19 mouse cellular contexts compared by ENCODE assay signal in the genomic region with DNA sequence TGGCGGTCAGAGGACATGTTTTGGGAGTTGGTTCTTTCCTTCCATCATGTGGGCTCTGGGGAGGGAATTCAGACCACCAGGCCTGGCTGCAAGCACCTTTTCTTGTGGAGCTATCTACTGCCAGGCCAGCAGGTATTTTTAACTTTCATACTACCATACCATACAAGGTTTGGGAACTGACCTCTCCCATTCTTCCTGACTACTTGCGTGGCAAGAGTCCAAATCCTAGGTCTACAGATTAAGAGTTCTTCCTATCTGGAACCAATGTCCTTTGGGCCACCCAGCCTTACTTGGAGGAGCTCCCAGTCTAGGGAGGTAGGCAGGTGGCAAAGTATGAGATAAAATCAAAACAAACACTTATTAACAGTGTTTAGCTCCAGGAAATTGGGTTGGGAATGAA. TPM values are rescaled to one million over a fixed set of nuclear protein-coding genes. Genes with fewer than 3 reads are reported as not detected.
DNase-seq lines count a peak whose midpoint lies in the region; ATAC-seq and TF ChIP-seq lines count a peak whose summit lies in the region.
"Had no signal": no experiment of that assay in that cellular context is flagged by ENCODE, and none has a peak within 500 bp of the region (broad histone marks: within the 10 kb centered on the region; RNA-seq: fewer than 3 reads in every experiment).

No protein-coding gene starts in this region.

- H3K27ac ChIP-seq in heart, embryonic 15.5 days: peak overlapping the region; percentile 82
- H3K27ac ChIP-seq in midbrain, postnatal 0 days (ENCODE audit: low read depth, low read length): no peak overlapping the region
- H3K27ac ChIP-seq: forebrain, embryonic 13.5 days; hindbrain, embryonic 13.5 days; intestine, embryonic 15.5 days; kidney, embryonic 15.5 days; limb, embryonic 15.5 days had no signal

- DNase-seq in gastrocnemius, postnatal 25 days: peak; percentile 21
- DNase-seq in gastrocnemius, postnatal 4 days (ENCODE audit: low spot score in 2 of 2): no peak
- DNase-seq in heart, adult 18-20 months: peak; percentile 65 to 80
- peak; percentile 72 for DNase-seq in lung, postnatal 36 days
- DNase-seq in midbrain, postnatal 0 days (ENCODE audit: low spot score): no peak
- DNase-seq in frontal cortex, postnatal 36 days (ENCODE audit: low spot score in 2 of 2): no peak
- DNase-seq in cerebellum, adult 8-10 months: no peak
- DNase-seq: adrenal gland, adult 2 months; cerebellum, adult 2 months; midbrain, embryonic 14.5 days; retina, postnatal 1 day; thymus, adult 2 months had no signal

- H3K9ac ChIP-seq in heart, embryonic 15.5 days: no peak overlapping the region
- no peak overlapping the region for H3K9ac ChIP-seq in midbrain, postnatal 0 days (replicated peaks; ENCODE audit: low read length, poor library complexity, severe bottlenecking)
- H3K9ac ChIP-seq: forebrain, embryonic 13.5 days; hindbrain, embryonic 13.5 days; intestine, embryonic 15.5 days; kidney, embryonic 15.5 days; limb, embryonic 15.5 days had no signal

- H3K9me3 ChIP-seq in heart, embryonic 15.5 days (replicated peaks): no peaks in the 10 kb centered on the region; the same call in 1 of the 2 replicates
- no peaks in the 10 kb centered on the region for H3K9me3 ChIP-seq in midbrain, postnatal 0 days (ENCODE audit: low read length)
- H3K9me3 ChIP-seq: forebrain, embryonic 13.5 days; hindbrain, embryonic 13.5 days; intestine, embryonic 15.5 days; kidney, embryonic 15.5 days; limb, embryonic 15.5 days had no signal

- peaks cover 21% of the 10 kb centered on the region for H3K4me1 ChIP-seq in heart, embryonic 15.5 days (replicated peaks)
- no peaks in the 10 kb centered on the region for H3K4me1 ChIP-seq in midbrain, postnatal 0 days (ENCODE audit: insufficient read depth, low read length)
- H3K4me1 ChIP-seq: limb, embryonic 15.5 days had no signal

- no peak overlapping the region for H3K4me2 ChIP-seq in heart, embryonic 15.5 days
- H3K4me2 ChIP-seq in midbrain, postnatal 0 days (ENCODE audit: low read depth, low read length, poor library complexity, severe bottlenecking): no peak overlapping the region
- H3K4me2 ChIP-seq: forebrain, embryonic 13.5 days; hindbrain, embryonic 13.5 days; intestine, embryonic 15.5 days; kidney, embryonic 15.5 days; limb, embryonic 15.5 days had no signal

- no peak for ATAC-seq in heart, embryonic 15.5 days (replicated peaks; ENCODE audit: insufficient number of reproducible peaks, insufficient read depth, low FRiP score, low read depth)
- ATAC-seq in midbrain, postnatal 0 days (ENCODE audit: low FRiP score): no peak
- ATAC-seq: forebrain, embryonic 13.5 days; intestine, embryonic 15.5 days had no signal

- 51% methylated on average over 2 of the region's 2 CpGs for WGBS in heart, embryonic 15.5 days
- 97% methylated on average over 2 of the region's 2 CpGs for WGBS in midbrain, postnatal 0 days

- no peak for TF ChIP-seq CTCF in midbrain, postnatal 0 days (IDR thresholded peaks at IDR 0.05)

- no peaks in the 10 kb centered on the region for H3K36me3 ChIP-seq in heart, embryonic 15.5 days
- H3K36me3 ChIP-seq in midbrain, postnatal 0 days (ENCODE audit: insufficient read depth, low read length): no peaks in the 10 kb centered on the region
- H3K36me3 ChIP-seq: hindbrain, embryonic 13.5 days; intestine, embryonic 15.5 days; kidney, embryonic 15.5 days; limb, embryonic 15.5 days had no signal

- H3K27me3 ChIP-seq in heart, embryonic 15.5 days: no peaks in the 10 kb centered on the region
- no peaks in the 10 kb centered on the region for H3K27me3 ChIP-seq in midbrain, postnatal 0 days (ENCODE audit: insufficient read depth, low read length)
- H3K27me3 ChIP-seq: CH12.LX; forebrain, embryonic 13.5 days; hindbrain, embryonic 13.5 days; intestine, embryonic 15.5 days; kidney, embryonic 15.5 days; limb, embryonic 15.5 days had no signal

- H3K4me3 ChIP-seq in heart, embryonic 15.5 days: no peak overlapping the region
- no peak overlapping the region for H3K4me3 ChIP-seq in midbrain, postnatal 0 days (ENCODE audit: low read depth, low read length)
- H3K4me3 ChIP-seq: forebrain, embryonic 13.5 days; hindbrain, embryonic 13.5 days; intestine, embryonic 15.5 days; kidney, embryonic 15.5 days; limb, embryonic 15.5 days had no signal

RNA-seq across cellular contexts. Expression of gene Wee1, which starts 3.4 kb away (rescaled TPM):
- total RNA-seq in gastrocnemius, postnatal 25 days (2021): 1 to 10 TPM; 1.6 to 3.1 TPM
- total RNA-seq in gastrocnemius, postnatal 4 days (2021): 10 to 100 TPM; 11.9 to 13.5 TPM
- 10 to 100 TPM in 1 of 2 experiments, 1 to 10 TPM in 1; 9.2 to 11.3 TPM for total RNA-seq in heart, adult 18-20 months (2021)
- 22.5 and 25.5 TPM in 2 replicates for polyA plus RNA-seq in heart, embryonic 15.5 days (2015; fragmentation: Nextera tagmentation; extraction: Ambion mirVana)
- 4.1 and 5.1 TPM in 2 replicates for total RNA-seq in midbrain, postnatal 0 days (2014; rRNA removed)
- polyA plus RNA-seq in midbrain, postnatal 0 days (2015; fragmentation: Nextera tagmentation; extraction: Ambion mirVana): 3.6 and 3.7 TPM in 2 replicates

RNA-seq across cellular contexts. Expression of gene Zfp143, which starts 57.4 kb away (rescaled TPM):
- 1 to 10 TPM; 7.1 to 7.7 TPM for total RNA-seq in gastrocnemius, postnatal 25 days (2021)
- 10 to 100 TPM in 1 of 2 experiments, 1 to 10 TPM in 1; 6.8 to 10.1 TPM for total RNA-seq in gastrocnemius, postnatal 4 days (2021)
- 1 to 10 TPM; 6.8 to 7.6 TPM for total RNA-seq in heart, adult 18-20 months (2021)
- polyA plus RNA-seq in heart, embryonic 15.5 days (2015; fragmentation: Nextera tagmentation; extraction: Ambion mirVana): 11.9 and 14.7 TPM in 2 replicates
- 6.7 and 8.6 TPM in 2 replicates for total RNA-seq in midbrain, postnatal 0 days (2014; rRNA removed)
- 4.9 and 5.8 TPM in 2 replicates for polyA plus RNA-seq in midbrain, postnatal 0 days (2015; fragmentation: Nextera tagmentation; extraction: Ambion mirVana)

Comparison
In these comparisons a context has a peak if more than half of its experiments do, and no peak if none do; other contexts are left out.
1. DNase-seq: peak in gastrocnemius, postnatal 25 days (single experiment), heart, adult 18-20 months (2 of 2) and lung, postnatal 36 days (single experiment); none in gastrocnemius, postnatal 4 days (0 of 2), midbrain, postnatal 0 days (single experiment), frontal cortex, postnatal 36 days (0 of 2) and cerebellum, adult 8-10 months (single experiment).